Mouse (Mus musculus) intestine, embryonic 16.5 days (tissue): Measurements from ENCODE around the gene Negr1. TPM values are rescaled to one million over a fixed set of nuclear protein-coding genes. Genes with fewer than 3 reads are reported as not detected.

Experiments used
- ATAC-seq: fragments of 200-750 bp; cut with Nextera tagmentation; 2 replicates; pipeline ENCODE4 v1.8.0; 2017; ENCODE audit warnings: moderate TSS enrichment, moderate library complexity
- H3K27ac ChIP-seq: fragments of 300-500 bp; sonication (generic); 2 replicates; pipeline ENCODE4 v1.5.1; 2014; ENCODE audit warnings: mild to moderate bottlenecking, low read length
- H3K27me3 ChIP-seq: fragments of 300-500 bp; sonication (generic); replicated peaks from 2 replicates; pipeline ENCODE4 v1.6.1; 2014; ENCODE audit warnings: low read length, control low read depth, mixed read lengths; ENCODE audit not compliant: control insufficient read depth, insufficient read depth
- H3K36me3 ChIP-seq: fragments of 300-500 bp; sonication (generic); 2 replicates; pipeline ENCODE4 v1.6.1; 2014; ENCODE audit warnings: low read length, control low read depth; ENCODE audit not compliant: control insufficient read depth, insufficient read depth
- H3K4me1 ChIP-seq: fragments of 300-500 bp; sonication (generic); 2 replicates; pipeline ENCODE4 v1.6.1; 2014; ENCODE audit warnings: low read length, control low read depth, mixed read lengths; ENCODE audit not compliant: control insufficient read depth, insufficient read depth
- H3K4me2 ChIP-seq: fragments of 300-500 bp; sonication (generic); 2 replicates; pipeline ENCODE4 v1.6.1; 2014; ENCODE audit warnings: low read depth, low read length, control low read depth
- H3K4me3 ChIP-seq: fragments of 300-500 bp; sonication (generic); 2 replicates; pipeline ENCODE4 v1.5.1; 2014; ENCODE audit warnings: mild to moderate bottlenecking, low read length
- H3K9ac ChIP-seq: fragments of 300-500 bp; sonication (generic); 2 replicates; pipeline ENCODE4 v1.6.1; 2014; ENCODE audit warnings: low read depth, low read length
- H3K9me3 ChIP-seq: fragments of 300-500 bp; sonication (generic); 2 replicates; pipeline ENCODE4 v1.6.1; 2016; ENCODE audit warnings: low read length, control low read depth; ENCODE audit not compliant: control insufficient read depth
- WGBS: fragments of 180-500 bp; shearing (Covaris S2); extraction: QIAGEN DNeasy Blood & Tissue Kit; methylation state at CpG from one replicate; pipeline ENCODE4 v1.1.7; 2014; 5-methylcytosine and 5-hydroxymethylcytosine counted together
- polyA plus RNA-seq: library from polyadenylated mRNA; unstranded; fragments of >200 nt; fragmentation: Nextera tagmentation; extraction: Ambion mirVana; gene quantifications from 2 replicates; pipeline ENCODE4 v1.2.1, GENCODE M21; 2015

The Negr1 gene
- polyA plus RNA-seq, 1 experiment from 2014 or later: 2.5 TPM

- Histone ChIP-seq H3K4me2 (no peak overlapping the region), H3K27me3 (no peaks in the 10 kb centered on the region), H3K36me3 (no peaks in the 10 kb centered on the region), H3K9me3 (no peaks in the 10 kb centered on the region), H3K4me1 (no peaks in the 10 kb centered on the region), H3K4me3 (no peak overlapping the region), H3K27ac (no peak overlapping the region), H3K9ac (no peak overlapping the region)
- ATAC-seq: no peak
- 52% methylated on average over 2 of the region's 2 CpGs for WGBS
Measured at GRCm38 (mm10) chr3:157217794-157218193, 656.2 kb downstream of the Negr1 start.

GRCm38 (mm10) chr3:157224920-157225319 is 663.3 kb downstream of the Negr1 start:
- Histone ChIP-seq H3K9ac (no peak overlapping the region), H3K27me3 (no peaks in the 10 kb centered on the region), H3K9me3 (no peaks in the 10 kb centered on the region), H3K27ac (no peak overlapping the region), H3K4me2 (no peak overlapping the region), H3K4me1 (no peaks in the 10 kb centered on the region), H3K4me3 (no peak overlapping the region), H3K36me3 (no peaks in the 10 kb centered on the region)
- ATAC-seq: no peak
- WGBS: 75% methylated on average over 4 of the region's 4 CpGs

DNA sequence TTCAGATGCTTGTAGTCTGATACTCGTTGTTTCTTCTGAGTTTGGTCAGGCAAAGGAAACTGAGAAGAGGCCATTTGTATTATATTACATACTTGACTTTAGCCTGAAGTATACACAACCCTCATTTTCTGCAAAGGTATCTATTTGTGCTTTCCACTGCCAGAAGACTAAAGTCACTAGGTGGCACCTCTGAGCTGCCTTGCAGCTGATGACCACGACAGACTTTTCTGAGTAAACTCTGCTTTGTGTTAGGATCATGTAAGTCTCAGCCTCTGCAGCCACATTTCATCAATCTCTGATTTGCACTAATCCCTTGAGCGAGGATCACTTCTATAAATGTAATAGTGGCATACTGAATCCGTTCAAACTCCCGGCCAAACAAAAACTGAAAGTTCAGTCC is 671.1 kb downstream of the Negr1 start:
- WGBS: 17% methylated on average over 5 of the region's 5 CpGs
- Histone ChIP-seq H3K27ac (no peak overlapping the region), H3K9me3 (no peaks in the 10 kb centered on the region), H3K4me1 (no peaks in the 10 kb centered on the region), H3K9ac (no peak overlapping the region), H3K4me2 (no peak overlapping the region), H3K27me3 (no peaks in the 10 kb centered on the region), H3K36me3 (no peaks in the 10 kb centered on the region), H3K4me3 (no peak overlapping the region)
- no peak for ATAC-seq

DNA sequence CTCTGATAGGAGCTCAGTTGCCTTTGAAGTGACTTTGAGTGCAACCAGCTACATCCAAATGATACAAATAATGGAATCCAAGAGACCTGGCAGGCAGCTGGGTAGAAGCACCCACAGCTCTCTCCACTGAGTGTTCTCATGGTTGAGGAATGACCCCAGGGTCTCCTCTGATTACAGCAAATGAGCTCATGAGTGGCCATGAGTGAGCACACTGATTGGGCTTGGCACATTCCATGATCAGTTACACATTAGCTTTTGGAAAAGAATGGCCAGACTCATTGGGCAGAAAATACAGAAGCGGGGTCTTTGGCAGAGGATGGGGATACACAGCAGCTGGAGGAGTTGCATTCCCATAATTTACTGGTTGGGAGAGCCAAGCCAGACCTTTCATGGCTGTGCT is 678.6 kb downstream of the Negr1 start:
- Histone ChIP-seq H3K9me3 (no peaks in the 10 kb centered on the region), H3K27ac (no peak overlapping the region), H3K4me1 (no peaks in the 10 kb centered on the region), H3K9ac (no peak overlapping the region), H3K4me3 (no peak overlapping the region), H3K36me3 (no peaks in the 10 kb centered on the region), H3K27me3 (no peaks in the 10 kb centered on the region), H3K4me2 (no peak overlapping the region)
- ATAC-seq: no peak
- 79% methylated on average over 1 of the region's 1 CpGs for WGBS

- Histone ChIP-seq H3K4me1 (no peaks in the 10 kb centered on the region), H3K4me2 (no peak overlapping the region), H3K9ac (no peak overlapping the region), H3K27ac (no peak overlapping the region), H3K4me3 (no peak overlapping the region), H3K27me3 (no peaks in the 10 kb centered on the region), H3K9me3 (no peaks in the 10 kb centered on the region), H3K36me3 (no peaks in the 10 kb centered on the region)
- no peak for ATAC-seq
- WGBS: 40% methylated on average over 1 of the region's 1 CpGs
Measured at GRCm38 (mm10) chr3:157255446-157255845, 693.9 kb downstream of the Negr1 start.

DNA sequence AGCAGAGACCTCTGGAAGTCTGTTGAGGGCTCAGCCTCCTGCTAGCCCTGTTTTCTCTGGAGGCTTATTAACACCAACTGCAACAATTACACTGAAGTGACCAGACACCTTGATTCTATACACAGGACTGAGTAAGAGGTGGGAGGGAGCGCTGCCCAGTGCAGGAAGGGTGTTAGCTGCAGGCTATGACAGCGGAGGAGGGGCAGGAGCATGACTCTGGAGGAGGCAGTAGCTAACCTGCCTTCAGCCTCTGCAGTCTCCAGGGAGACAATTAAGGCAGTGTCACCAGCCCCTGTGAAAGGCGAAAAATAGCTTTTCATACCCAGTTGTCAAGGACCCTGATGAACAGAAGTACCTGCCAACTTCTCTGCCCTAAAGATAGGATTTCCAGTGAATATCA is 694.3 kb downstream of the Negr1 start:
- Histone ChIP-seq H3K9me3 (no peaks in the 10 kb centered on the region), H3K27ac (no peak overlapping the region), H3K36me3 (no peaks in the 10 kb centered on the region), H3K4me1 (no peaks in the 10 kb centered on the region), H3K4me2 (no peak overlapping the region), H3K4me3 (no peak overlapping the region), H3K9ac (no peak overlapping the region), H3K27me3 (no peaks in the 10 kb centered on the region)
- ATAC-seq: no peak
- WGBS: 44% methylated on average over 3 of the region's 3 CpGs

- no peak for ATAC-seq
- 61% methylated on average over 4 of the region's 4 CpGs for WGBS
- Histone ChIP-seq H3K36me3 (no peaks in the 10 kb centered on the region), H3K9ac (no peak overlapping the region), H3K27ac (no peak overlapping the region), H3K4me3 (no peak overlapping the region), H3K9me3 (no peaks in the 10 kb centered on the region), H3K4me1 (no peaks in the 10 kb centered on the region), H3K4me2 (no peak overlapping the region), H3K27me3 (no peaks in the 10 kb centered on the region)
Measured at GRCm38 (mm10) chr3:157268742-157269141, 707.1 kb downstream of the Negr1 start.

DNA sequence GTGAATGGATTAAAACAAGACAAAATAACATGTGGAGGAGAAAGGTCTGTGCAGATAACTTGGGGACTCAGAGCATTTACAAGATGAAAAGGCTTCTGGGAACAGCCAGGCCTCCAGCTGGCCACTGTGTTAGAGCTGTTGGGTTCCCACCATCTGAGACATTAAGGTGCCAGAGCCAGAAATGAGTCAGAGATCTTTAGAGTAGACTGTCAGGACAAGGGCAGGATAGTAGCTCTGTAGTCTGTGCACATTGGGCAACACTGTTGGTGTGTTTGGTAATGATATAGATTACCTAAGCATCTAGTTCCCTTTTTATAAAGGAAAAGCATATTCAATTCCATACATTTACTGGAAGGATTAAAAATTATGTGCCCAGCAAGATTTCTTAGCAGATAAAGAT is 710.8 kb downstream of the Negr1 start:
- no peak for ATAC-seq
- no peaks in the 10 kb centered on the region for H3K36me3 ChIP-seq
- no peak overlapping the region for H3K4me3 ChIP-seq
- no peaks in the 10 kb centered on the region for H3K27me3 ChIP-seq
- no peaks in the 10 kb centered on the region for H3K4me1 ChIP-seq
- no peak overlapping the region for H3K4me2 ChIP-seq
- no peak overlapping the region for H3K27ac ChIP-seq
- no peaks in the 10 kb centered on the region for H3K9me3 ChIP-seq
- H3K9ac ChIP-seq: no peak overlapping the region

DNA sequence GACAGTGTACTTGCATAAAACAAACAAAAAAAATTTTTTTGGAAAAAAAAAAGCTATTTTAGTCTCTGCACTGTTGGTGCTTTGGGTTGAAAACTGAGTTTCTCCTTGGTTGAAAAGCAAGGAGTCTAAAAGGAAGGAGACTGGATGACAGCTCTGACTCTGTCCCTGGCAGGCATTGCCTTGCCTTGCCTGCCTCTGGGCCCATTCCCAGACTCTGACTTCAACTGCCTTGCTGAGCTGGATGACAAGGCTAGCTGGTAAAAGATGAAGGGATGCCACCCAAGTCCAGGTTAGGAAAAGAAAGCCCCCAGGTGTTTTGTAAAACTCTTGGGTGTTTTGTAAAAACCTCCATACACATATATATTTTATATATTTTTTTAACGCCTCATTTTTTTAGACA is 712.5 kb downstream of the Negr1 start:
- H3K4me1 ChIP-seq: no peaks in the 10 kb centered on the region
- H3K4me2 ChIP-seq: no peak overlapping the region
- ATAC-seq: no peak
- WGBS: 85% methylated on average over 1 of the region's 1 CpGs
- H3K9ac ChIP-seq: no peak overlapping the region
- H3K36me3 ChIP-seq: no peaks in the 10 kb centered on the region
- H3K27ac ChIP-seq: no peak overlapping the region
- H3K9me3 ChIP-seq: no peaks in the 10 kb centered on the region
- no peak overlapping the region for H3K4me3 ChIP-seq
- no peaks in the 10 kb centered on the region for H3K27me3 ChIP-seq

GRCm38 (mm10) chr3:157279717-157280116 is 718.1 kb downstream of the Negr1 start:
- H3K4me2 ChIP-seq: no peak overlapping the region
- H3K27ac ChIP-seq: no peak overlapping the region
- no peaks in the 10 kb centered on the region for H3K9me3 ChIP-seq
- no peaks in the 10 kb centered on the region for H3K4me1 ChIP-seq
- H3K36me3 ChIP-seq: no peaks in the 10 kb centered on the region
- no peak overlapping the region for H3K4me3 ChIP-seq
- no peak overlapping the region for H3K9ac ChIP-seq
- ATAC-seq: no peak
- H3K27me3 ChIP-seq: no peaks in the 10 kb centered on the region
